ENCODE assay signal across 8 mouse cellular contexts in genomic region chr7:99248906-99249581, GRCm38 (mm10). TPM values are rescaled to one million over a fixed set of nuclear protein-coding genes. Genes with fewer than 3 reads are reported as not detected.
A peak's percentile ranks its signal among the peaks of the same experiment; 100 is the strongest.
DNase-seq lines count a peak whose midpoint lies in the region; ATAC-seq and TF ChIP-seq lines count a peak whose summit lies in the region.

No protein-coding gene starts in this region.

- no peak overlapping the region for H3K9ac ChIP-seq in intestine, embryonic 15.5 days

- DNase-seq in left cerebral cortex, adult 2 months (ENCODE audit: extremely low spot score in 1 of 2, low spot score in 2 of 2): no peak
- no peak for DNase-seq in left cerebral cortex, postnatal 4 days
- DNase-seq in yolk sac, embryonic 10.5 days (ENCODE audit: low spot score): no peak
- DNase-seq in lung, postnatal 36 days: no peak
- no peak for DNase-seq in layer of hippocampus, adult 9-11 months

- intact Hi-C loops in left cerebral cortex, adult 2 months (cut with DNase I): loop anchor here (2.0 kb wide), 2 partner anchors 20 to 66 kb away; partner anchors contain the start of gene Dgat2
- intact Hi-C loops in left cerebral cortex, postnatal 4 days (cut with DNase I): no loop called here

- TF ChIP-seq CTCF in left cerebral cortex, adult 2 months (IDR thresholded peaks at IDR 0.05): no peak
- no peak for TF ChIP-seq CTCF in embryonic fibroblast, embryonic 13.5 days (IDR thresholded peaks at IDR 0.05; ENCODE audit: borderline replicate concordance, insufficient read depth, low read length)

- no peak for TF ChIP-seq POLR2A in embryonic fibroblast, embryonic 13.5 days (IDR thresholded peaks at IDR 0.05; ENCODE audit: low read depth, low read length)

- H3K4me3 ChIP-seq in left cerebral cortex, adult 2 months: peak overlapping the region; percentile 23
- peak overlapping the region; percentile 15 for H3K4me3 ChIP-seq in embryonic fibroblast, embryonic 13.5 days (ENCODE audit: insufficient read depth, low read length)
- peak overlapping the region; percentile 40 for H3K4me3 ChIP-seq in intestine, embryonic 15.5 days (replicated peaks)

- H3K4me2 ChIP-seq in intestine, embryonic 15.5 days (replicated peaks): peak overlapping the region; percentile 84

- 0 out of 2 replicates have a peak, but pooled peaks cover 3% of the 10 kb centered on the region for H3K4me1 ChIP-seq in embryonic fibroblast, embryonic 13.5 days (ENCODE audit: control insufficient read depth, insufficient read depth, low read length)
- peaks cover 4% of the 10 kb centered on the region; the same call in 1 of the 2 replicates for H3K4me1 ChIP-seq in intestine, embryonic 15.5 days (replicated peaks)

- ATAC-seq in intestine, embryonic 15.5 days: peak; percentile 57
- 0 out of 2 replicates have a peak, but pooled peaks have one; percentile 25 for ATAC-seq in monocyte, adult 5-6 weeks (replicated peaks; ENCODE audit: insufficient number of reproducible peaks, low FRiP score, low TSS enrichment, poor library complexity, severe bottlenecking)

- no peaks in the 10 kb centered on the region for H3K36me3 ChIP-seq in intestine, embryonic 15.5 days

- H3K27me3 ChIP-seq in intestine, embryonic 15.5 days (replicated peaks): peaks cover 4% of the 10 kb centered on the region; the same call in 1 of the 2 replicates

- under 1% methylated on average over 43 of the region's 44 CpGs for WGBS in intestine, embryonic 15.5 days

- no peak overlapping the region for H3K27ac ChIP-seq in left cerebral cortex, adult 2 months
- no peak overlapping the region for H3K27ac ChIP-seq in embryonic fibroblast, embryonic 13.5 days (ENCODE audit: insufficient read depth, low read length)
- no peak overlapping the region for H3K27ac ChIP-seq in intestine, embryonic 15.5 days

- H3K9me3 ChIP-seq in intestine, embryonic 15.5 days: no peaks in the 10 kb centered on the region

RNA-seq across cellular contexts. Expression of gene Mogat2, which starts 10.6 kb away (rescaled TPM):
- total RNA-seq in left cerebral cortex, adult 2 months (2021): not detected
- under 1 TPM in 1 of 2 experiments, not detected in 1; 0.26 TPM for total RNA-seq in left cerebral cortex, postnatal 4 days (2021)
- polyA plus RNA-seq in embryonic fibroblast, embryonic 13.5 days (2011; ENCODE audit: insufficient read length, low read depth, missing spikeins): 7.4 and 11.0 TPM in 2 replicates
- 120 and 142 TPM in 2 replicates for polyA plus RNA-seq in intestine, embryonic 15.5 days (2015; fragmentation: Nextera tagmentation; extraction: Ambion mirVana)
- not detected in 3 replicates for total RNA-seq in monocyte, adult 5-6 weeks (2017)

RNA-seq across cellular contexts. Expression of gene Map6, which starts 18.2 kb away (rescaled TPM):
- 100 to 1,000 TPM; 138 to 141 TPM for total RNA-seq in left cerebral cortex, adult 2 months (2021)
- 100 to 1,000 TPM; 277 to 282 TPM for total RNA-seq in left cerebral cortex, postnatal 4 days (2021)
- 52.9 and 77.8 TPM in 2 replicates for polyA plus RNA-seq in embryonic fibroblast, embryonic 13.5 days (2011; ENCODE audit: insufficient read length, low read depth, missing spikeins)
- 6.1 and 6.8 TPM in 2 replicates for polyA plus RNA-seq in intestine, embryonic 15.5 days (2015; fragmentation: Nextera tagmentation; extraction: Ambion mirVana)
- 0.78 to 1.5 TPM in 2 of 3 replicates, not detected in the other for total RNA-seq in monocyte, adult 5-6 weeks (2017)

Comparison
In these comparisons a context has a peak if more than half of its experiments do, and no peak if none do; other contexts are left out.
1. RNA of gene Map6, which starts 18.2 kb away (total RNA-seq): 277 to 282 TPM in left cerebral cortex, postnatal 4 days and 138 to 141 TPM in left cerebral cortex, adult 2 months; 0.78 to 1.5 TPM in monocyte, adult 5-6 weeks; every median in the first group is over 10 times any median in the second.
2. Peak in every context shown above with its lines, with median percentiles within 50 percentile points of each other: H3K4me3 ChIP-seq.